Mouse (Mus musculus): ENCODE data around the gene Olfr1393. TPM values are rescaled to one million over a fixed set of nuclear protein-coding genes. Genes with fewer than 3 reads are reported as not detected.

Olfr1393 gene
- total RNA-seq, 2 experiments from 2014 or later = 0.25 to 0.29 TPM

DNA sequence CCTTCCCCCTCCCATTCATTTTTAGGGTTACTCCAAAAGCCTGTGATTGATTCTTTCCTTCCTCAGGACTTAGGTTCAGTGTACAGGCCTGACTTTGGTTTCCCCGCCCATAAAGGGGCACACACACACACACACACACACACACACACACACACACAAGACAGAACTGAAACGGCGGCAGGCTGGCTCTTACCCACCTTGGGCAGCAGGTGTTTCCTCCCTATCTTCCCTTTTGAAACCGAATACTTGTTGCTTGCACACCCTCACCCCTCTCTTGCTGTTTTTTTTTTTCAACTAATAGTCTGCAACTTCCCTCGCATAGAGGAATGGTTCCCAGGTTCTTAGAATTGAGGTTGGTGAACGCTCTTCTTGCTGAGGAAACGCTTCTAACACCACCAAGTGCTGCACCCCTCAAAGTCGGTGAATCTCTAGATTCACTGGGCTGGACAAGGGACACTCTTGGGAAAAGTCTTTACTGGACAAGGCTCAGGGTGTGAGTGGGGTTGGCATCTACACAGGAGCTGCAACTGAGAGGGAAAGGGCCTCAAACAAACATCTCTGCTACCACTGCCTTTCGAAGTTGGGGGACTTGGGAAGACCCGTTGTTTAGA lies 28.2 kb upstream of the Olfr1393 start:
- no peak for DNase-seq (ENCODE audit: low spot score in 2 of 2)
- intact Hi-C loops (cut with DNase I) = loop anchor here (2.0 to 10.0 kb wide), 3 partner anchors 47 to 445 kb away; partner anchors contain the start of genes Btnl9, Rack1 and Zfp62

DNA sequence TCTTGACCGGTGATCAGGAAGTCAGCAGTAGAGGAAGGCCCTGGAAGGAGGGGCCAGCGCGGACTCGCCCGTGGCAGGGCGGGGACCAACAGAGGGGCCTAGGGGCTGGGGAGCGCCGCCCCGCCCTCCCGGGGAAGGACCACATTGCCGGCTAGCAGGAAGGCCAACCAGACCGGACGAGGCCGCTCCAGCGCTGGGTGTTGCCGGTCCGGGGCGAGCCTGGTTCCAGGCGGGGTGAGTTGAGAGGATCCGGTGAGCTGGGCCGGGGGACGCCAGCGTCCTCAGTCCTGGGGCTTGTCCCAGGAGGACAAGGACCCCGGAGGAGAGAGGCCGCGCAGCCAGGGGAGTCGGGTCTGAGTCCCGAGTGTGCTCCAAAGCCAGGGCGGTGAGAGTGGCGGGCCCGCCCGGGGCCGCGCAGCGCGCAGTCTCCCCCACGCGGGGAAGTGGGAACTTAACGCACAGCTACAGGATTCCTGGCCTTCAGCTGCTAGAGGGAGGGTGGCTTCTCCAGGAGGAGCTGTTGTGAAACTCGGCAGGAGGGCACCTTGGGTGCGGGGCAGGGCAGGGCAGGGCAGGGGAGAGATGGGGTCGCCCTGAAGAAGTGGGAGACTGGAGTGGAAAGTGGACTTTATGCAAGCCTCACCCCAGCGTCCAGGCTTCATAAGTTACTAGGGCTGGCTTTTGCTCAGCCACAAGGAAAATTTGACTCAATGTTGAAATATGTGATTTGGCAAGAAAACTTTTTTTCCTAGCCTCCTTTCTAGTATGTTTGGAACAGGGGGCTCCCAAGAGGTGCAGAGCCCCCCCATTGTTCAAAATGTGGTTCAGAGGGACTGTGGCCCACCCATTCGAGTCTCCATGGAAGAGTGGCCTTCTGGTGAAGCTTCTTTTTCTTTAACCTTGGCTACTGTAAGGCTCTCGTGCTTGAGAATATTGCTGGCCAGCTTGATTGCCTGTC lies 27.4 kb upstream of the Olfr1393 start:
- intact Hi-C loops (cut with DNase I) = loop anchor here (2.0 to 5.0 kb wide), 2 partner anchors 48 to 63 kb away; partner anchors contain the start of genes Btnl9 and Zfp62
- peak; percentile 61 to 70 for DNase-seq (ENCODE audit: low spot score in 2 of 2)

DNA sequence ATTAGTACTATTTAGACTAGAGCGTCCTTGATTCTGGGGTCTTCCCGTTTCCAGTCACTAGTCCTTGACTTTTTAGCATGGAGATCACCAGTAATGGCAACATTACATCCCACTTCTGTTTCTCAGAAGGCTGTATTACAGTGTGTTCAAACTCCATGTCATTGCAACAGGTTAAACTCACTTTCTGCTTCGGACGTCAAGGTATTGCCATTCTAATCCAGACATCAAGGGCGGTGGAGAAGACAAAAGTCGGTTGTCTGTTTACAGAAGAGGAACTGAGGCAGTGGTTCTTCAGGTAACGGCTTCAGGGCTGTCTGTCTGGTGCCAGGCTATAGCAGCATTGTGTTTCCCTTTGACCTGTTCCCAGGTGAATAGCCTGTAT lies 26.7 kb upstream of the Olfr1393 start:
- intact Hi-C loops (cut with DNase I) = loop anchor here (2.0 to 5.0 kb wide), 2 partner anchors 49 to 64 kb away; partner anchors contain the start of genes Btnl9 and Zfp62
- DNase-seq (ENCODE audit: low spot score in 2 of 2) = no peak

DNA sequence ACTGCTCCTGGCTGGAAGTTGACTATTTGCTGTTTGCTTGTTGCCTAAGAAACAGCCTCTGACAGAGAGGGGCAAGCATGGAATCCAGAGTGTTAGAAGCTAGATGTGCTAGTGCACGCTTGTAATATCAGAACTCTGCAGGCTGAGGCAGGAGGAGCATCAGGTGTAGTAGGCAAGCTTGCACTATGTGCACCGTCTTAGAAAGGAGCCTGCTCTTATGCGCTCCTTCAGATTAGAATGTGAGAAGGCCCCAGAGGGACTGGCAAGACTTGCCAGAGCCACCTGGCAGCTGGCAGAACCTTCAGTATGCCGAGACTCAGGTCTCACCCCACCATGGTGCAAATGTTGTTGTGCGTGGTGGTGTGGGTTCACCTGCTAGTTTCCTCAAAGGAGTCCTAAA lies 26.1 kb upstream of the Olfr1393 start:
- DNase-seq (ENCODE audit: low spot score in 2 of 2) = no peak
- intact Hi-C loops (cut with DNase I) = loop anchor here (5.0 kb wide), 1 partner anchor 65 kb away; the partner anchor contains the start of gene Btnl9

DNA sequence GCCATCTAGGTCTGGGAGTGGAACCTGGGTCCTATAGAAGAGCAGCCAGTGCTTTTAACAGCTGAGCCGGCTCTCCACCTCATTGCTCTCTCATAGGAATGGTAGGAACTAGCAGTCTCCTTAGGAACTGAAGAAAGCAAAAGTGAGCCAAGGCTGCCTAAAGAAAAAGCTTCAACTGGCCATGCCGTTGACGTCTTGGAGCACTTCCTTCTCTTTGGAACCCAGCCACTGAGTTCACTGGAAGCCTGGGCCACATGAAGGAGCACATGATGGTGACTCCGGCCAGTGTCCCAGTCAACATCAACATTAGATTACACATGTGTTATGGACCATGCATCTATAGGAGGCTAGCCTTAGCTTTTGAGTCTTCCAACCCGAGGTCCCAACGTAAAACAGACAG lies 25.1 kb upstream of the Olfr1393 start:
- intact Hi-C loops (cut with DNase I) = loop anchor here (5.0 kb wide), 1 partner anchor 66 kb away; the partner anchor contains the start of gene Btnl9

DNA sequence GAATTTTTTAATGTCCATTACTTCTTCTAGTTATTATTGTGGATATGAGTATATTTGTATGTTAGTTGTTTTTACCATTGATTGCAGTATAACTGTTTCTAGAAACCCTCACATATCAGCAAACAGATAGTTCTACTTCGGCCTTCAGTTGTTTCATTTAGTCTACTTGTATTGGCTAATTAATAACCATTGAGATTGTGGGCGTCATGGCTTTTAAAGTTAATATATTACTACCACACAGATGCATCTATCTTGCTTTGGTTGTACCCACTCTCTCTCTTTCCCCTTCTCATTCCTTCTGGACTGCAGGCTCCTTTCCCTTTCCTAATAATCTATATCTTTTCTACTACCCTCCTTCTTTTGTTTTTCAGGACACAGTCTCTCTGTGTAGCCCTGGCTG lies 18.8 kb upstream of the Olfr1393 start:
- no peak for DNase-seq (ENCODE audit: low spot score in 2 of 2)
- intact Hi-C loops (cut with DNase I) = no loop called here

More for the DNA sequence above, 25.1 kb upstream of the Olfr1393 start:
- no peak for DNase-seq (ENCODE audit: low spot score in 2 of 2)

DNA sequence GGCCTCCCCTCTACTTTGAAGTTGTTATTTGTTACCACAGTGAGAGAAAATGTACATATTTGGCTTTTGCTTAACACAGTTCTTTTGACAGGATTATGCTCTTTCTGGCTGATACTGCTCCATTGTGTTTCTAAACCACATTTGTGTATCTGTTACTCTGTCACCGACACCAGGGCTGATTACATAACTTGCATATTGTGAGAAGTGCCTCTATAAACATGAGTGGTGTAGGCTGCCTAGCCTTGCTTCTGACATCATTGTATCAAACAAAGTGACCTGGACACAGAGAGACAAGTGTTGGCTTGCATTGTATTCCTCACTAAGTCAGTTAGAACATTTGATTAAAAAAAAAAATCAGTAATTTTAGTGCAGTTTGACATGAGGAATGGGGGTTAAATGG lies 18.3 kb upstream of the Olfr1393 start:
- intact Hi-C loops (cut with DNase I) = no loop called here
- DNase-seq (ENCODE audit: low spot score in 2 of 2) = no peak

DNA sequence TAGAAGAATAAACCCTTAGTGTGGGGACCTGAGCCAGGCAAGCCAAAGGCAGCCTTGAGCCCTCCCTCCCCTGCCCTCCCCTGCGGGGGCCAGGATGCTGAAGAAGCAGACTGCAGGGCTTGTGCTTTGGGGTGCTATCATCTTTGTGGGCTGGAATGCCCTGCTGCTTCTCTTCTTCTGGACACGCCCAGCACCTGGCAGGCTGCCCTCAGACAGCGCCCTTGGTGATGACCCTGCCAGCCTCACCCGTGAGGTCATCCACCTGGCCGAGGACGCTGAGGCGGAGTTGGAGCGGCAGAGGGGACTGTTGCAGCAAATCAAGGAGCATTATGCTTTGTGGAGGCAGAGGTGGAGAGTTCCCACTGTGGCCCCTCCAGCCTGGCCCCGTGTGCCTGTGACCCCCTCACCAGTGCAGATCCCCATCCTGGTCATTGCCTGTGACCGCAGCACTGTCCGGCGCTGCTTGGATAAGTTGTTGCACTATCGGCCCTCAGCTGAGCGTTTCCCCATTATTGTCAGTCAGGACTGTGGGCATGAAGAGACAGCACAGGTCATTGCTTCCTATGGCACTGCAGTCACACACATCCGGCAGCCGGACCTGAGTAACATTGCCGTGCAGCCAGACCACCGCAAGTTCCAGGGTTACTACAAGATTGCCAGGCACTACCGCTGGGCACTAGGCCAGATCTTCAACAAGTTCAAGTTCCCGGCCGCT lies 17.3 kb upstream of the Olfr1393 start:
- DNase-seq (ENCODE audit: low spot score in 2 of 2) = no peak
- intact Hi-C loops (cut with DNase I) = no loop called here

DNA sequence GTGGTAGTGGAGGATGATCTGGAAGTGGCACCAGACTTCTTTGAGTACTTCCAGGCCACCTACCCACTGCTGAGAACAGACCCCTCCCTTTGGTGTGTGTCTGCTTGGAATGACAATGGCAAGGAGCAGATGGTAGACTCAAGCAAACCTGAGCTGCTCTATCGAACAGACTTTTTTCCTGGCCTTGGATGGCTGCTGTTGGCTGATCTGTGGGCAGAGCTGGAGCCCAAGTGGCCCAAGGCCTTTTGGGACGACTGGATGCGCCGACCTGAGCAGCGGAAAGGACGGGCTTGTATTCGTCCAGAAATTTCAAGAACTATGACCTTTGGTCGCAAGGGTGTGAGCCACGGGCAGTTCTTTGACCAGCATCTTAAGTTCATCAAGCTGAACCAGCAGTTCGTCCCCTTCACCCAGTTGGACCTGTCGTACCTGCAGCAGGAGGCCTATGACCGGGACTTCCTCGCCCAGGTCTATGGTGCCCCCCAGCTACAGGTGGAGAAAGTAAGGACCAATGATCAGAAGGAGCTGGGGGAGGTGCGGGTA lies 16.7 kb upstream of the Olfr1393 start:
- no peak for DNase-seq (ENCODE audit: low spot score in 2 of 2)

DNA sequence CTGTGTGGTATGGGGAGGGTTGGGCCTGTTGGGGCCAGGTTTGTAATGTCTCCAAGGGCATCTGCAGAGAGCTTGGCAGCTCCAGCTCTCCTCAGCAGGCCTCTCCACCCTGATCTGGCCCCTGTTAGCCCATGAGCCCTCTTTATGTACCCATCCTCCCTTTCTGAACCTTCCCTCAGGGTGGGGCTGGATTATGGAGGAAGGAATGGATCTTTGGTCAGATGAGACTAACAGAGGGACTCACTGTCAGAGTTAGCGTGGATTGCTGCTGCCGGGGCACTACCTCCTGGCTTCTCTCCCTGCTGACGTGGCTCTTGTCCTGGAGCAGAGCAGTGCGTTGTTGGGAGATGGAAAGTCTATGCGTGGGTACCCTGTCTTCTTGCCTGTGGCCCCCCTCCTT lies 15.8 kb upstream of the Olfr1393 start:
- intact Hi-C loops (cut with DNase I) = no loop called here

More for the DNA sequence above, 16.7 kb upstream of the Olfr1393 start:
- intact Hi-C loops (cut with DNase I) = no loop called here

DNA sequence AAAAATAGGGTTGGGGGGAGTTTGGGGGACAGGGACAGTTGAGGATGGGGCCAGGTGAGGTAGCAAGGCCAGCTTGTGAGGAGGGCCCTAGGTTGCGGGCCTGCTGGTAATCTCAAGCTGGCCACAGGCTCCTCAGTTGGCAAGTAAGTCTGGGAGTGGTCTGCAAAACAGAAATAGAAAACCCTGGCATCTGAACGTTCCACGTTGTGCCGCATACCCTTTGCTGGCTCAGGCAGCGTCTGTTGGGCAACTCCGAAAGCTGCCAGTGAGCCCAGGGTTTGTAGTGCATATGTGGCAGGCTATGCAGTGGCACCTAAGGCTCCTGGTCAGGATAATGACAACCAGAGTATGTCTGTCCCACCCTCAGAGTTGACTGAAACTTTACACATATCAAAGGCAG lies 15.0 kb upstream of the Olfr1393 start:
- DNase-seq (ENCODE audit: low spot score in 2 of 2) = no peak
- intact Hi-C loops (cut with DNase I) = no loop called here

More for the DNA sequence above, 15.8 kb upstream of the Olfr1393 start:
- no peak for DNase-seq (ENCODE audit: low spot score in 2 of 2)

DNA sequence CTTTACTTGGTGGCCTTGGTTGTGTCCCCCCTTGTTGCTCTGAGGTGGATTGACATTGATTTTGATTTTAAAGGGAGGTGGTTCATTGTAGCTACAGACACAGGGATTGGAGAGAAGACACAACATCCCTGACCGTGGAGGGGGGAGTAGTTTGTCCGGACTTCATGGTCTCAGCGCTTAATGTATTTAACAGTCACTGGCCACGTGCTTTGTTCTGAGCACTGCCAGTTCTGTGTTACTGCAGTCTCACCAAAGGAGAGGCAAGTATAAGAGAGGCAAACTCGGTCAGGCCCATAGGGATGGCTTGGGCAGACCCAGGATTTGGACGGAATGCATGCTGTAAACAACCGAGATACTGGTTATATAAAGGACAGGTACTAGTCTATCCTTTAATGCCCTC lies 14.0 kb upstream of the Olfr1393 start:
- DNase-seq (ENCODE audit: low spot score in 2 of 2) = no peak
- intact Hi-C loops (cut with DNase I) = no loop called here

DNA sequence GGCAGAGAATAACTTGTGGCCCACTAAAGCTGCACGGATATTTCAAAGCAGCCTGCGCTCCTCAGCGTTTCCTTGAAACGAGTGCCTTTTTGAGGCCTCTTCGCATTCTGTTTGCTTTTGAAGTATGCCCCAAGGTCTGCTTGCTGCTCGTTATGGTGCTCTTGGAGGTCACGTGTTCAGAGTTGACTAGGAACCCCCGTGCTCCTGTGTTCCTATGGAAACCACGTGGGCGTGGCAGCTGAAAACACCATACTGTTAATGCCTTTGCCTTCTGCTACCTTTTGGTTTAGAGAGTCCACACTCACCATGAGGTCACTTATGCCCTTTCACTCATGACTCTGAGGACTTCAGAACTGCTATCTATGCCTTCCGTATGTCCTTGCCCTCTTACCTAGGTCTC lies 13.5 kb upstream of the Olfr1393 start:
- no peak for DNase-seq (ENCODE audit: low spot score in 2 of 2)
- intact Hi-C loops (cut with DNase I) = no loop called here

DNA sequence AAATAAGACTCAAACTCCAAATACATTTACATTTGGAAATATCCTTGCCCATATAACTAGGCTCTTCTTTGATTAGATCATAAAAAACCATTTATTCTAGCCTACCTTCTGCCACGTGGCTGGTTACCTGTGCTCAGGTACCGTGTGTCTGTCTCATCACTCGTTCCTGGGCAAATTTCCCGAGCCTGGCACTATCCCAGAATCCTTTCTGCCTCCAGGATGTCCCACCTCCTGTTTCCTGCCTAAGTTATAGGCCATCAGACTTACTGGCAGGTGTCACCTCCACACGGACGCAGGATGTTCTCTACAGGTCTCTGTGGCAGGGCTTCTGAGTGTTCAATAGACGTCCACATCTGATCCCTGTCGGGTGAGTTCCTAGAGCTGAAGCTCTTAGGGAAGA lies 13.0 kb upstream of the Olfr1393 start:
- intact Hi-C loops (cut with DNase I) = no loop called here
- DNase-seq (ENCODE audit: low spot score in 2 of 2) = no peak

DNA sequence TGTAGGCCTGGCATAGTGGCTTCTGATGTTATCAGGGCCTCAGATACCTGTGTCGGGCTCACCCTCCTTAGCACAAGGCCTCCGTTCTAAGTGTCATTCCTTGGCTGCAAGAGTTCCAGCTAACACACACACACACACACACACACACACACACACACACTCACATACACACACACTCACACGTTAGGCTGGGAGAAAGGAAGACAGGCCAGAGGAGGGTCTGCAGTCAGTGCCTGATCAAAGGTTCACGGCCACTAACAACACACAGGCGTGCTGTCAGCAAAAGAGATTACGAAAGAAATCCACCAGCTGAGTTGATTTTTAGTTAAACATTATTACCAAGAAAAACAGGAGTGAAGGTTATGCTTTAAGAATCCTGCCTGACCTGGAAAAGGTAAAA lies 11.4 kb upstream of the Olfr1393 start:
- DNase-seq (ENCODE audit: low spot score in 2 of 2) = no peak
- intact Hi-C loops (cut with DNase I) = no loop called here

DNA sequence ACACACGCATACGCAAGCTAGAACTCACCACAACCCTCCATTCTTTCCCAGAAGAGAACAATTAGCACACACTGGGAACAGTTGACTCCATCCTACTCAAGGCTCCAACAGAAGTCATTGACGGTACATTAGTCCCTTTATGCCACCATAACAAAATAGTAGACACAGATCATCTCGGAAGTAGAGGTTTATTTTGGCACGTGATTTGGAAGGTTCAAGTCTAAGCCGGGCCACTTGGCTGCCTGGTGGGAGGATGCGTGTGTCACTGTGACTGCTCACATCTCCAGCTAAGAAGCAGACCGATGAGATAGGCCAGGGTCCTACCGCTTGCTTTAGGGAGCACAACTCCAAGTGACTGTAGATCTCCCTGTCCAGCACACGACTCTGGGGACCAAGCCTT lies 10.8 kb upstream of the Olfr1393 start:
- DNase-seq (ENCODE audit: low spot score in 2 of 2) = no peak
- intact Hi-C loops (cut with DNase I) = no loop called here

DNA sequence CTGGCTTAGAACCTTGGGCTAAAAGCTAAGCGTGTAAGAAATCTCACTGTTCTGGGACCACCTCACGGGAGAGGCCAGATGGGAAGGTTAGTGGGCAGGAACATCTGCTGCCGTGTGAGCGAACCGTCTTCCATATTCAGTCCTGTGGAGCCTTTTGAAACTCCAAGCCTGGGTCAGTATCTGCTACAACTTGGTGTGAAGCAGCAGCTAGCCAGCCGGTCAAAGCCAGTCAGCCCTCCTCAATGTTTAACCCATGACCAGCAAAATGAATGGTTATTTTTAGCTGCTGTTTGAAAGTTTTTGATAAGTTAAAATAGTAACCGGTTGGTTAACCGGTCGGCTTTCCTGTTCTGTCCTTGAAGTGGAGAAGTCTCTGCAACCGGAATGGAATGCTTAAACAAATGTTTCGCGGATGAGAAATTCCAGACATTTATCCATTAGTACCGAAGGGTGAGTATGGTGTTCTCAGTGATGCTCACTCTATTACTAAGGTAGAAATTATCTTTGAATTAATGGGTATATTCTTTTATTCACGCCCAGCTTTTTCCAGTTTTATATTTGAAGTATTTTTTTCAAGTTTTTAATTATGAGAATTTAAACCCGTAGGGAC lies 10.0 kb upstream of the Olfr1393 start:
- intact Hi-C loops (cut with DNase I) = no loop called here
- no peak for DNase-seq (ENCODE audit: low spot score in 2 of 2)

DNA sequence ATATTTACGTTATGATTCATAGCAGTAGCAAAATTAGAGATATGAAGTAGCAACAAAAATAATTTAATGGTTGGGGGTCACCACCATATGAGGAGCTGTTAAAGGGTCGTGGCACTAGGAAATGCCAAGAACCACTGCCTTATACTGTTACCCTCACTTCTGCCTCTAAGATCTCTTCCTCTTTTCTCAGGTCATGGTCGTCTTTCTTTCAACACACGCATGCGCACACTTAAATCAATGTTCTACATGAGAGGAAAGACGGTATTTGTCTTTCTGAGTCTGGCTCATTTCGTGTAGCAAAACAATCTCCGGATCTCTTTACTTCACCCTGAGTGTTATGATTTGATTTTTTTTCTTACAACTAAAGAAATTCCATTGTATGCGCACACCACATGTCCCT lies 8.3 kb upstream of the Olfr1393 start:
- DNase-seq (ENCODE audit: low spot score in 2 of 2) = no peak
- intact Hi-C loops (cut with DNase I) = loop anchor here (5.0 to 10.0 kb wide), 3 partner anchors 167 to 397 kb away; partner anchors contain the start of genes Irgm1 and Olfr1381

DNA sequence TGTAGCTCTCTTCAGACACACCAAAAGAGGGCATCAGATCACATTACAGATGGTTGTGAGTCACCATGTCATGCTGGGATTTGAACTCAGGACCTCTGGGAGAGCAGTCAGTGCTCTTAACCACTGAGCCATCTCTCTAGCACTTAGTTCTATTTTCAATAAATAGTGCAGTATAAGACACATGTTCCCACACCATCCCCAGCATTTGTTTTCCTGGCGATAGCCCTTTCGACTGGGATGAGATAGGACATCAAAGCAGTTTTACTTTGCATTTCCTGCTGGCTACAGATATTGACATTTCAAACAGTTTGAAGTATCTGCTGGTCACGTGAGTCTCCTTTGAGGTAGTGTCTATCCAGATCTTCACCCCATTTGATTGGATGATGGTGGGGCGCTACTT lies 7.7 kb upstream of the Olfr1393 start:
- no peak for DNase-seq (ENCODE audit: low spot score in 2 of 2)
- intact Hi-C loops (cut with DNase I) = loop anchor here (5.0 to 10.0 kb wide), 3 partner anchors 168 to 398 kb away; partner anchors contain the start of genes Irgm1 and Olfr1381

Data from left cerebral cortex, postnatal 36 days (tissue).